Mouse (Mus musculus) erythroblast, embryonic 14.5 days (primary cell): ENCODE data around the gene Mslnl.

Source experiments
- GATA1 ChIP-seq: IDR thresholded peaks from 2 replicates; pipeline ENCODE4 v1.6.1; 2012; ENCODE audit warnings: low read length, inconsistent platforms, mixed read lengths
- TAL1 ChIP-seq: IDR thresholded peaks from 3 replicates; pipeline ENCODE4 v1.6.1; 2012; ENCODE audit warnings: low read length, inconsistent platforms, mixed read lengths

DNA sequence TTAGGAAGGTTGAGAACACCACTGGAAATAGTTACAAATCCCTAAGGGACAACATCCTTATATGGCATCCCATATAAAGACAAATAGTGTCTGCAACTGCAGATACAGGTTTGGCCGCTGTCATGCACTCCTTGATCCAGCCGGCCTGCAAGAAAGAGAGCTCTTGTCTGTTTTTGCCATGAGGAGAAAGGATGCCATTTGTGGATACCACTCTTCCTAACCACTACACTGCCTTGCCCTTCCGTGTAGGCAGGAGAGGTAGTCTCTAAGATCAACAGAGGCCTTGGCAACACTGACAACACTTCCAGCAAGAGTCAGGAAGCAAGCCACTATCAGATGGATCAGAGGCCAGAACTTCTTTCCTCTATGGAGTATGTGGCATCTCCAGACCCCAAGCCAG is 50.4 kb downstream of the Mslnl start, which contains the start of gene Ccdc78:
- TF ChIP-seq GATA1 (no peak), TAL1 (no peak)
